Mouse (Mus musculus) liver, embryonic 14.5 days (tissue): Measurements from ENCODE around the gene Ptprn2.

Experiments used
- CTCF ChIP-seq: IDR thresholded peaks from 2 replicates; pipeline ENCODE4 v1.5.1; 2016; ENCODE audit warnings: antibody characterized with exemption, low read depth, control low read depth
- EP300 ChIP-seq: IDR thresholded peaks from 2 replicates; pipeline ENCODE4 v1.6.1; 2016; ENCODE audit warnings: antibody characterized with exemption, low read depth

GRCm38 (mm10) chr12:116574102-116574501, 88.6 kb downstream of the Ptprn2 start:
- TF ChIP-seq CTCF (no peak), EP300 (no peak)
